Mouse (Mus musculus) lung, adult 18-20 months (tissue): ENCODE results near the gene Trp53.
A peak's percentile ranks its signal among the peaks of the same experiment; 100 is the strongest.

Source experiments
- DNase-seq, 2 experiments: peaks; one replicate each; pipeline ENCODE4 v3.0.0; 2022; ENCODE audit warnings: mixed read lengths in 2 of 2

Trp53 gene

GRCm38 (mm10) chr11:69563373-69563772, 16.8 kb upstream of the Trp53 start:
- no peak for DNase-seq

GRCm38 (mm10) chr11:69564391-69564790, 15.8 kb upstream of the Trp53 start:
- DNase-seq, result no peak

- DNase-seq, result no peak
These were observed 15.0 kb upstream of the Trp53 start for GRCm38 (mm10) chr11:69565131-69565530.

- no peak for DNase-seq
These were observed 4.9 kb upstream of the Trp53 start for GRCm38 (mm10) chr11:69575220-69575619.

GRCm38 (mm10) chr11:69576307-69576706, 3.9 kb upstream of the Trp53 start:
- no peak for DNase-seq

- peak in 1 of 2 experiments; percentile 15 for DNase-seq
These were observed 1.9 kb upstream of the Trp53 start for GRCm38 (mm10) chr11:69578301-69578700.

- DNase-seq, result peak; percentile 96 to 98
These were observed 786 bp upstream of the Trp53 start for GRCm38 (mm10) chr11:69579128-69580017.

- no peak for DNase-seq
These were observed 500 bp downstream of the Trp53 start for GRCm38 (mm10) chr11:69580572-69581146.

GRCm38 (mm10) chr11:69581147-69581688, 1.1 kb downstream of the Trp53 start:
- peak; percentile 92 to 95 for DNase-seq

GRCm38 (mm10) chr11:69581814-69582213, 1.7 kb downstream of the Trp53 start:
- no peak for DNase-seq

GRCm38 (mm10) chr11:69582230-69582805, 2.2 kb downstream of the Trp53 start:
- DNase-seq, result no peak

GRCm38 (mm10) chr11:69584008-69584407, 3.8 kb downstream of the Trp53 start:
- no peak for DNase-seq

- DNase-seq, result no peak
These were observed 4.8 kb downstream of the Trp53 start for GRCm38 (mm10) chr11:69584937-69585336.

- DNase-seq, result no peak
These were observed 5.7 kb downstream of the Trp53 start for GRCm38 (mm10) chr11:69585718-69586325.

GRCm38 (mm10) chr11:69589207-69589834, 9.2 kb downstream of the Trp53 start:
- DNase-seq, result no peak

- no peak for DNase-seq
These were observed 10.5 kb downstream of the Trp53 start for GRCm38 (mm10) chr11:69590622-69591021.

- no peak for DNase-seq
These were observed 11.3 kb downstream of the Trp53 start for GRCm38 (mm10) chr11:69591424-69591823.

GRCm38 (mm10) chr11:69591899-69592637, 11.9 kb downstream of the Trp53 start:
- no peak for DNase-seq

- DNase-seq, result no peak
These were observed 12.6 kb downstream of the Trp53 start for GRCm38 (mm10) chr11:69592799-69593198.

- no peak for DNase-seq
These were observed 14.7 kb downstream of the Trp53 start for GRCm38 (mm10) chr11:69594853-69595252.

GRCm38 (mm10) chr11:69599436-69599835, 19.3 kb downstream of the Trp53 start:
- no peak for DNase-seq

- DNase-seq, result peak in 1 of 2 experiments; percentile 23
These were observed 19.9 kb downstream of the Trp53 start for GRCm38 (mm10) chr11:69600098-69600497.
